Mouse (Mus musculus): ENCODE data around the gene Hyal5. TPM values are rescaled to one million over a fixed set of nuclear protein-coding genes. Genes with fewer than 3 reads are reported as not detected.

Gene Hyal5
- not detected for polyA plus RNA-seq (2014; fragmentation: Illumina TruSeq; extraction: RNeasy Lipid Tissue Mini Kit (QIAGEN cat#74804); ENCODE audit: low read depth, low replicate concordance)

DNA sequence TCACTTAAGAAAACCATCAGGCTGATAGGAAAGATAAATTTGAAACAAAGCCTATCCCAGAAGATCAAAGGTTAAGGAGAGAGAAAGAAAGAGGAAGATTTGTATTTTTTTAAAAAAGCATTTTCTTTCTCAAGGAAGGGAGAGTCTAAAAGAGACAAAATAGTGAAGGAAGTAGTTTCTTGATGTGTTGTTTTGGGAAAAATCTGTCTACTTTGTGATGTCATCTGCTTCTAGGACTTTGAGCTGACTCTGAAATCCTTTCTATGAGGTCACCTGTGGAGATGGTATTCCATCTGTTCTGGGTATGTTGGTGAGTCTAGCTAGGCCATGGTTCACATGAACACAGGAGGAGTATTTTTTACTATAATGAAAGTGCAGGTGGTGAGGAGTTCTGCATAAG, at the start of gene Hyal5:
Hyal5 (plus strand) TSS at position 301 of the 400 bp plus-strand sequence.

Other genes with a start within 250 kb of the Hyal5 start
- gene Wasl, start 193.0 kb upstream of the Hyal5 start, polyA plus RNA-seq (2014; fragmentation: Illumina TruSeq; extraction: RNeasy Lipid Tissue Mini Kit (QIAGEN cat#74804); ENCODE audit: low read depth, low replicate concordance), result 165 TPM
- gene Hyal6, start 124.8 kb upstream of the Hyal5 start, polyA plus RNA-seq (2014; fragmentation: Illumina TruSeq; extraction: RNeasy Lipid Tissue Mini Kit (QIAGEN cat#74804); ENCODE audit: low read depth, low replicate concordance), result not detected
- gene Hyal4, start 109.7 kb upstream of the Hyal5 start, polyA plus RNA-seq (2014; fragmentation: Illumina TruSeq; extraction: RNeasy Lipid Tissue Mini Kit (QIAGEN cat#74804); ENCODE audit: low read depth, low replicate concordance), result not detected
- not detected for gene Spam1, start 66.8 kb upstream of the Hyal5 start, polyA plus RNA-seq (2014; fragmentation: Illumina TruSeq; extraction: RNeasy Lipid Tissue Mini Kit (QIAGEN cat#74804); ENCODE audit: low read depth, low replicate concordance)
- 0.64 TPM for gene Tmem229a, start 98.3 kb downstream of the Hyal5 start, polyA plus RNA-seq (2014; fragmentation: Illumina TruSeq; extraction: RNeasy Lipid Tissue Mini Kit (QIAGEN cat#74804); ENCODE audit: low read depth, low replicate concordance)